Mouse (Mus musculus): ENCODE data around the gene Areg.

GRCm38 (mm10) chr5:91139446-91139873, at the start of gene Areg:
- TF ChIP-seq CTCF (IDR thresholded peaks at IDR 0.05; ENCODE audit: low read depth) (no peak), EP300 (IDR thresholded peaks at IDR 0.05; ENCODE audit: low read depth) (no peak)

Data from liver, postnatal 0 days (tissue).